Mouse (Mus musculus) MEL (cell line): ENCODE data around the gene Atp8a2. TPM values are rescaled to one million over a fixed set of nuclear protein-coding genes. Genes with fewer than 3 reads are reported as not detected.

Experiments
- DNase-seq: peaks from one replicate; pipeline ENCODE4 v3.0.0; 2011; ENCODE audit warnings: low read depth, low spot score
- H3K27ac ChIP-seq: 2 replicates; pipeline ENCODE4 v1.5.1; 2012; ENCODE audit warnings: low read depth, mild to moderate bottlenecking, control low read depth, low read length, moderate library complexity; ENCODE audit not compliant: control insufficient read depth
- H3K27me3 ChIP-seq, 2 experiments: fragments of 150-350 bp in 1 of 2; sonication (generic) in 1 of 2; 2 replicates each; pipeline ENCODE4 v1.6.1; 2012; ENCODE audit warnings: low read length in 2 of 2, mild to moderate bottlenecking in 2 of 2, improper control_type of control experiment in 1 of 2, moderate library complexity in 1 of 2; ENCODE audit not compliant: insufficient read depth in 2 of 2, control insufficient read depth in 1 of 2
- H3K36me3 ChIP-seq, 2 experiments: 2 replicates each; pipeline ENCODE4 v1.6.1; 2012 to 2014; ENCODE audit warnings: low read length in 2 of 2, improper control_type of control experiment in 1 of 2, inconsistent platforms in 1 of 2, mild to moderate bottlenecking in 1 of 2; ENCODE audit not compliant: insufficient read depth in 2 of 2, control insufficient read depth in 1 of 2
- H3K4me1 ChIP-seq, 2 experiments: fragments of 150-350 bp in 1 of 2; sonication (generic) in 1 of 2; 2 replicates each; pipeline ENCODE4 v1.6.1; 2012; ENCODE audit warnings: low read length in 2 of 2, improper control_type of control experiment in 1 of 2, mild to moderate bottlenecking in 1 of 2; ENCODE audit not compliant: insufficient read depth in 2 of 2, control insufficient read depth in 1 of 2
- H3K4me3 ChIP-seq, 2 experiments: fragments of 150-350 bp in 1 of 2; sonication (generic) in 1 of 2; 2 replicates each; pipeline ENCODE4 v1.5.1; 2012; ENCODE audit warnings: low read depth in 2 of 2, low read length in 2 of 2, mild to moderate bottlenecking in 2 of 2, moderate library complexity in 2 of 2, control low read depth in 1 of 2, improper control_type of control experiment in 1 of 2; ENCODE audit not compliant: control insufficient read depth in 1 of 2, insufficient read depth in 1 of 2
- H3K79me2 ChIP-seq: 2 replicates; pipeline ENCODE4 v1.6.1; 2012; ENCODE audit warnings: mild to moderate bottlenecking, low read length, moderate library complexity; ENCODE audit not compliant: control insufficient read depth, poor library complexity, insufficient read depth
- H3K9ac ChIP-seq: 2 replicates; pipeline ENCODE4 v1.6.1; 2012; ENCODE audit warnings: low read depth, mild to moderate bottlenecking, control low read depth, low read length, moderate library complexity; ENCODE audit not compliant: control insufficient read depth, poor library complexity, severe bottlenecking
- H3K9me3 ChIP-seq: fragments of 150-350 bp; sonication (generic); replicated peaks from 2 replicates; pipeline ENCODE4 v1.6.1; 2012; ENCODE audit warnings: mild to moderate bottlenecking, low read length, improper control_type of control experiment, moderate library complexity; ENCODE audit not compliant: insufficient read depth
- BHLHE40 ChIP-seq: IDR thresholded peaks from 2 replicates; pipeline ENCODE4 v1.6.1; 2012; ENCODE audit warnings: low read depth, mild to moderate bottlenecking, inconsistent platforms, low read length, improper control_type of control experiment, borderline replicate concordance
- CHD2 ChIP-seq: IDR thresholded peaks from 2 replicates; pipeline ENCODE4 v1.6.1; 2011; ENCODE audit warnings: low read length, improper control_type of control experiment
- CTCF ChIP-seq, 3 experiments: IDR thresholded peaks in 2 of 3; conservative IDR thresholded peaks in 1 of 3; 2 replicates each; pipeline ENCODE4 v1.5.1; 2011 to 2012; ENCODE audit warnings: low read length in 3 of 3, low read depth in 2 of 3, mild to moderate bottlenecking in 2 of 3, improper control_type of control experiment in 1 of 3, inconsistent platforms in 1 of 3, mixed read lengths in 1 of 3, moderate library complexity in 1 of 3; ENCODE audit not compliant: control insufficient read depth in 1 of 3, insufficient read depth in 1 of 3, poor library complexity in 1 of 3, severe bottlenecking in 1 of 3
- ELF1 ChIP-seq: IDR thresholded peaks from 2 replicates; pipeline ENCODE4 v1.6.1; 2014; ENCODE audit warnings: low read depth, mild to moderate bottlenecking, inconsistent platforms, low read length, improper control_type of control experiment, moderate library complexity
- MYC ChIP-seq: IDR thresholded peaks from 2 replicates; pipeline ENCODE4 v1.6.1; 2011; ENCODE audit warnings: low read depth, mild to moderate bottlenecking, low read length, improper control_type of control experiment, moderate library complexity
- NRF1 ChIP-seq: IDR thresholded peaks from 2 replicates; pipeline ENCODE4 v1.6.1; 2014; ENCODE audit warnings: low read depth, mild to moderate bottlenecking, inconsistent platforms, low read length, improper control_type of control experiment, moderate library complexity; ENCODE audit not compliant: poor library complexity, insufficient read depth, severe bottlenecking
- POLR2A ChIP-seq, 2 experiments: IDR thresholded peaks; 2 replicates each; pipeline ENCODE4 v1.6.1; 2011 to 2012; ENCODE audit warnings: low read length in 2 of 2, mild to moderate bottlenecking in 2 of 2, control low read depth in 1 of 2, improper control_type of control experiment in 1 of 2, low read depth in 1 of 2, moderate library complexity in 1 of 2; ENCODE audit not compliant: control insufficient read depth in 1 of 2, insufficient read depth in 1 of 2, poor library complexity in 1 of 2
- RAD21 ChIP-seq: IDR thresholded peaks from 2 replicates; pipeline ENCODE4 v1.6.1; 2011; ENCODE audit warnings: mild to moderate bottlenecking, low read depth, low read length, improper control_type of control experiment
- SIN3A ChIP-seq: IDR thresholded peaks from 2 replicates; pipeline ENCODE4 v1.6.1; 2012; ENCODE audit warnings: low read length, improper control_type of control experiment, inconsistent platforms
- TCF12 ChIP-seq: IDR thresholded peaks from 2 replicates; pipeline ENCODE4 v1.6.1; 2014; ENCODE audit warnings: low read depth, mild to moderate bottlenecking, inconsistent platforms, low read length, improper control_type of control experiment, moderate library complexity
- UBTF ChIP-seq: IDR thresholded peaks from 2 replicates; pipeline ENCODE4 v1.6.1; 2012; ENCODE audit warnings: low read depth, mild to moderate bottlenecking, inconsistent platforms, low read length, improper control_type of control experiment, moderate library complexity, borderline replicate concordance; ENCODE audit not compliant: insufficient read depth
- ZC3H11A ChIP-seq: IDR thresholded peaks from 2 replicates; pipeline ENCODE4 v1.6.1; 2012; ENCODE audit warnings: low read depth, mild to moderate bottlenecking, inconsistent platforms, low read length, improper control_type of control experiment
- ZKSCAN1 ChIP-seq: IDR thresholded peaks from 2 replicates; pipeline ENCODE4 v1.6.1; 2012; ENCODE audit warnings: low read depth, mild to moderate bottlenecking, inconsistent platforms, low read length, improper control_type of control experiment, moderate library complexity
- polyA plus RNA-seq, 2 experiments: library from polyadenylated mRNA; stranded (reverse) in 1 of 2; unstranded in 1 of 2; fragments of >175 nt in 1 of 2; fragments of >200 nt in 1 of 2; gene quantifications; 2 replicates each; pipeline versions ENCODE4 v1.2.1 to v1.2.4; 2012; ENCODE audit warnings: low replicate concordance in 2 of 2, low read depth in 1 of 2; ENCODE audit not compliant: insufficient read length in 2 of 2, insufficient read depth in 1 of 2, missing spikeins in 1 of 2
- total RNA-seq: library from RNA; depleted of rRNA; stranded (reverse); fragments of 300-350 nt; gene quantifications from 2 replicates; pipeline ENCODE4 v1.2.3, GENCODE M21; 2012

Gene Atp8a2
- total and polyA plus RNA-seq, 3 experiments: 0.29 to 0.39 TPM; not detected in 1

- no peak overlapping the region for H3K4me3 ChIP-seq
These were observed 75.4 kb downstream of the Atp8a2 start for GRCm38 (mm10) chr14:60121572-60121971.

GRCm38 (mm10) chr14:60117792-60118585 lies 79.0 kb downstream of the Atp8a2 start:
- H3K79me2 ChIP-seq: no peaks in the 10 kb centered on the region
- no peak overlapping the region for H3K4me3 ChIP-seq
- H3K9ac ChIP-seq: no peak overlapping the region
- H3K9me3 ChIP-seq: no peaks in the 10 kb centered on the region
- H3K4me1 ChIP-seq: no peaks in the 10 kb centered on the region
- no peaks in the 10 kb centered on the region for H3K36me3 ChIP-seq
- TF ChIP-seq ZC3H11A: no peak
- TF ChIP-seq CHD2: no peak
- no peak for TF ChIP-seq NRF1
- TF ChIP-seq RAD21: no peak
- TF ChIP-seq CTCF (IDR thresholded peaks at IDR 0.05 in 2 of 3, conservative IDR thresholded peaks at IDR 0.05 in 1 of 3; ENCODE audit: control insufficient read depth in 1 of 3, insufficient read depth in 1 of 3, low read depth in 2 of 3, low read length in 3 of 3, poor library complexity in 1 of 3, severe bottlenecking in 1 of 3): no peak
- TF ChIP-seq BHLHE40: no peak
- H3K27ac ChIP-seq: no peak overlapping the region
- no peak for DNase-seq
- no peaks in the 10 kb centered on the region; a peak in 1 of 4 replicates for H3K27me3 ChIP-seq

More at GRCm38 (mm10) chr14:60121572-60121971, 75.4 kb downstream of the Atp8a2 start:
- Histone ChIP-seq H3K27ac (no peak overlapping the region), H3K79me2 (no peaks in the 10 kb centered on the region), H3K4me1 (no peaks in the 10 kb centered on the region), H3K36me3 (no peaks in the 10 kb centered on the region), H3K9ac (no peak overlapping the region), H3K9me3 (no peaks in the 10 kb centered on the region), H3K27me3 (no peaks in the 10 kb centered on the region; a peak in 2 of 4 replicates)
- no peak for TF ChIP-seq TCF12
- TF ChIP-seq POLR2A (IDR thresholded peaks at IDR 0.05; ENCODE audit: control insufficient read depth in 1 of 2, insufficient read depth in 1 of 2, low read depth in 1 of 2, low read length in 2 of 2, poor library complexity in 1 of 2): no peak
- TF ChIP-seq SIN3A: no peak
- no peak for TF ChIP-seq CTCF (IDR thresholded peaks at IDR 0.05 in 2 of 3, conservative IDR thresholded peaks at IDR 0.05 in 1 of 3; ENCODE audit: control insufficient read depth in 1 of 3, insufficient read depth in 1 of 3, low read depth in 2 of 3, low read length in 3 of 3, poor library complexity in 1 of 3, severe bottlenecking in 1 of 3)
- no peak for TF ChIP-seq UBTF
- DNase-seq: no peak

- Histone ChIP-seq H3K36me3 (no peaks in the 10 kb centered on the region), H3K4me1 (no peaks in the 10 kb centered on the region), H3K9me3 (no peaks in the 10 kb centered on the region), H3K27ac (no peak overlapping the region), H3K79me2 (no peaks in the 10 kb centered on the region), H3K9ac (no peak overlapping the region), H3K4me3 (no peak overlapping the region), H3K27me3 (0 out of 4 replicates have a peak, but pooled peaks cover 0 to 2% of the 10 kb centered on the region in 2 experiments)
- no peak for DNase-seq
- no peak for TF ChIP-seq TCF12
- no peak for TF ChIP-seq MYC
- TF ChIP-seq ELF1: no peak
- no peak for TF ChIP-seq CHD2
- TF ChIP-seq ZKSCAN1: no peak
These were observed 109.9 kb downstream of the Atp8a2 start for GRCm38 (mm10) chr14:60086808-60087725.
